Mouse (Mus musculus): Measurements from ENCODE around the gene Myh14.
"Not testable (repeated sequence)": the region's sequence is repeated elsewhere in the genome, so short reads cannot be mapped to it uniquely, and the experiment has no call there.

The Myh14 gene

GRCm38 (mm10) chr7:44670803-44671202 is at the start of gene Myh14:
Myh14 (minus strand) TSS chr7:44670843.
- peak; percentile 97 for DNase-seq

GRCm38 (mm10) chr7:44709881-44710280 is 39.2 kb upstream of the Myh14 start:
- no peak for DNase-seq

- DNase-seq = no peak
Measured at GRCm38 (mm10) chr7:44708574-44708973, 37.9 kb upstream of the Myh14 start, which contains the start of gene Izumo2. Izumo2 (plus strand) TSS chr7:44708742.

- not testable (repeated sequence) for DNase-seq
Measured at GRCm38 (mm10) chr7:44708093-44708492, 37.5 kb upstream of the Myh14 start.

GRCm38 (mm10) chr7:44707169-44707675 is 36.6 kb upstream of the Myh14 start:
- no peak for DNase-seq

- no peak for DNase-seq
Measured at GRCm38 (mm10) chr7:44706322-44706721, 35.7 kb upstream of the Myh14 start.

- DNase-seq = no peak
Measured at GRCm38 (mm10) chr7:44705086-44705485, 34.4 kb upstream of the Myh14 start.

- DNase-seq = peak; percentile 69 to 78
Measured at GRCm38 (mm10) chr7:44704363-44704762, 33.7 kb upstream of the Myh14 start.

- DNase-seq = no peak
Measured at GRCm38 (mm10) chr7:44702985-44703384, 32.3 kb upstream of the Myh14 start.

GRCm38 (mm10) chr7:44701921-44702320 is 31.3 kb upstream of the Myh14 start:
- peak; percentile 68 to 73 for DNase-seq

- DNase-seq = no peak
Measured at GRCm38 (mm10) chr7:44697980-44698379, 27.3 kb upstream of the Myh14 start.

GRCm38 (mm10) chr7:44697191-44697710 is 26.6 kb upstream of the Myh14 start:
- peak; percentile 77 to 81 for DNase-seq

- no peak for DNase-seq
Measured at GRCm38 (mm10) chr7:44695223-44695622, 24.6 kb upstream of the Myh14 start.

GRCm38 (mm10) chr7:44693427-44694175 is 23.0 kb upstream of the Myh14 start:
- DNase-seq = no peak

GRCm38 (mm10) chr7:44689331-44689730 is 18.7 kb upstream of the Myh14 start:
- DNase-seq = peak; percentile 39 to 48

GRCm38 (mm10) chr7:44688890-44689289 is 18.2 kb upstream of the Myh14 start:
- peak in 1 of 2 experiments; percentile 43 for DNase-seq

- DNase-seq = peak; percentile 72 to 74
Measured at GRCm38 (mm10) chr7:44685531-44686402, 15.1 kb upstream of the Myh14 start.

GRCm38 (mm10) chr7:44683656-44684055 is 13.0 kb upstream of the Myh14 start:
- no peak for DNase-seq

GRCm38 (mm10) chr7:44676611-44677010 is 6.0 kb upstream of the Myh14 start:
- peak; percentile 51 to 72 for DNase-seq

- DNase-seq = peak; percentile 62 to 72
Measured at GRCm38 (mm10) chr7:44676126-44676525, 5.5 kb upstream of the Myh14 start.

GRCm38 (mm10) chr7:44675171-44675570 is 4.5 kb upstream of the Myh14 start:
- no peak for DNase-seq

- no peak for DNase-seq
Measured at GRCm38 (mm10) chr7:44674511-44674910, 3.9 kb upstream of the Myh14 start.

- peak; percentile 62 to 76 for DNase-seq
Measured at GRCm38 (mm10) chr7:44672193-44672592, 1.6 kb upstream of the Myh14 start.

All from cerebellum, postnatal 10 days (tissue).